Mouse (Mus musculus) limb, embryonic 11.5 days (tissue): ENCODE measurements at regions not wholly inside any gene's neighbourhood (a gene's known extent, or its start where the extent isn't known, plus 50 kb on each side); places are given as distances from the start of the nearest gene placed in this dataset.
A peak's percentile ranks its signal among the peaks of the same experiment; 100 is the strongest.

Source experiments
- ATAC-seq: fragments of 200-750 bp; cut with Nextera tagmentation; 2 replicates; pipeline ENCODE4 v1.8.0; 2017; ENCODE audit warnings: low read depth; ENCODE audit not compliant: insufficient number of reproducible peaks, low FRiP score, low TSS enrichment
- DNase-seq: peaks from one replicate; pipeline ENCODE4 v3.0.0-alpha.2; 2015; ENCODE audit warnings: low spot score
- H3K27ac ChIP-seq: fragments of 300-500 bp; sonication (generic); replicated peaks from 2 replicates; pipeline ENCODE4 v1.5.1; 2014; ENCODE audit warnings: low read depth, mild to moderate bottlenecking, low read length
- H3K27me3 ChIP-seq: fragments of 300-500 bp; sonication (generic); 2 replicates; pipeline ENCODE4 v1.6.1; 2014; ENCODE audit warnings: mild to moderate bottlenecking, low read length, mixed read lengths; ENCODE audit not compliant: control insufficient read depth, insufficient read depth
- H3K36me3 ChIP-seq: fragments of 300-500 bp; sonication (generic); 2 replicates; pipeline ENCODE4 v1.6.1; 2014; ENCODE audit warnings: mild to moderate bottlenecking, low read length, moderate library complexity, mixed read lengths; ENCODE audit not compliant: control insufficient read depth, insufficient read depth
- H3K4me1 ChIP-seq: fragments of 300-500 bp; sonication (generic); 2 replicates; pipeline ENCODE4 v1.6.1; 2014; ENCODE audit warnings: low read length, mixed read lengths; ENCODE audit not compliant: control insufficient read depth, insufficient read depth
- H3K4me2 ChIP-seq: fragments of 300-500 bp; sonication (generic); 2 replicates; pipeline ENCODE4 v1.6.1; 2014; ENCODE audit warnings: low read depth, mild to moderate bottlenecking, moderate library complexity; ENCODE audit not compliant: severe bottlenecking
- H3K4me3 ChIP-seq: fragments of 300-500 bp; sonication (generic); 2 replicates; pipeline ENCODE4 v1.5.1; 2014; ENCODE audit warnings: low read depth, low read length
- H3K9ac ChIP-seq: fragments of 300-500 bp; sonication (generic); 2 replicates; pipeline ENCODE4 v1.6.1; 2014; ENCODE audit warnings: mild to moderate bottlenecking, low read length
- H3K9me3 ChIP-seq: fragments of 300-500 bp; sonication (generic); 2 replicates; pipeline ENCODE4 v1.6.1; 2016; ENCODE audit warnings: low read length; ENCODE audit not compliant: control insufficient read depth
- WGBS: fragments of 180-500 bp; shearing (Covaris S2); extraction: QIAGEN DNeasy Blood & Tissue Kit; methylation state at CpG from one replicate; pipeline ENCODE4 v1.1.7; 2014; 5-methylcytosine and 5-hydroxymethylcytosine counted together

DNA sequence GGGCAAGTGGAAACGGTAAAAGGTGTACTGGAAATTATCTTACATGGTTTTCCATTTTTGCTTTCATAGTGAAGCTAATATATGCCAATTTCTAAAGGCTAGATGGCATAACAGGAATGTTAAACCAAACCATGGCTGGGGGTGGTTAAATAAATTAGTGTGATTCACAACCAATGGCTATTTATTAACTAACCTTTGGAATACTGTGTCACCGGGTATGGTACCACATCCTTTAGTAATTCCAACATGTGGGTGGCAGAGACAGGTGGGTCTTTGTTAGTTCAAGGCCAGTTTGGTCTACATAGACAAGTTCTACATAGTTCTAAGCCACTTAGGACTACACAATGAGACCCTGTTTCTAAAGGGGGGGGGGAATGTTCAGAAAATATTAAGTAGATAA lies 179.8 kb upstream of the Plxnc1 start:
- no peak for ATAC-seq
- Histone ChIP-seq H3K9ac (no peak overlapping the region), H3K9me3 (no peaks in the 10 kb centered on the region), H3K4me3 (no peak overlapping the region), H3K4me2 (no peak overlapping the region), H3K4me1 (no peaks in the 10 kb centered on the region), H3K36me3 (no peaks in the 10 kb centered on the region), H3K27me3 (no peaks in the 10 kb centered on the region), H3K27ac (no peak overlapping the region)
- DNase-seq = no peak
- 94% methylated on average over 2 of the region's 2 CpGs for WGBS

DNA sequence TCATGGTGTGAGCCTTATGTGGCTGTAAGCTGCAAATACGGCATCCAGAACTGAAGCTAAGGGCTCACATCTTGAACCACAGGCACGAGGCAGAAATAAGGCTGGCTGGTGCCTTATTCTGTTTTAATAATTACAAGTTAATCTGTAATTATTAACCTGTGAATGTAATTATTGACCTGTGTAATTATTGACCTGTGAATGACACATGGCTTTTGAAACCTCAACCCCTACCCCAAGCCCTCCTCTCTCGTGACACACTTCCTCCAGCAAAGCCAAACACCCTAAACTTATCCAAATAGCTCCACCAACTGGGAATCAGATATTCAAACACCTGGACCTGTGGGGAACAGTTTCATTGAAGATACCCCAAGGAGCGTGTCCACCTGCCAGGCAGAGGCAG lies 175.4 kb upstream of the Plxnc1 start:
- WGBS = 89% methylated on average over 4 of the region's 4 CpGs
- Histone ChIP-seq H3K36me3 (no peaks in the 10 kb centered on the region), H3K4me2 (no peak overlapping the region), H3K9ac (no peak overlapping the region), H3K4me3 (no peak overlapping the region), H3K27me3 (no peaks in the 10 kb centered on the region), H3K9me3 (no peaks in the 10 kb centered on the region), H3K4me1 (no peaks in the 10 kb centered on the region; the same call in 1 of the 2 replicates), H3K27ac (no peak overlapping the region)
- no peak for ATAC-seq
- no peak for DNase-seq

DNA sequence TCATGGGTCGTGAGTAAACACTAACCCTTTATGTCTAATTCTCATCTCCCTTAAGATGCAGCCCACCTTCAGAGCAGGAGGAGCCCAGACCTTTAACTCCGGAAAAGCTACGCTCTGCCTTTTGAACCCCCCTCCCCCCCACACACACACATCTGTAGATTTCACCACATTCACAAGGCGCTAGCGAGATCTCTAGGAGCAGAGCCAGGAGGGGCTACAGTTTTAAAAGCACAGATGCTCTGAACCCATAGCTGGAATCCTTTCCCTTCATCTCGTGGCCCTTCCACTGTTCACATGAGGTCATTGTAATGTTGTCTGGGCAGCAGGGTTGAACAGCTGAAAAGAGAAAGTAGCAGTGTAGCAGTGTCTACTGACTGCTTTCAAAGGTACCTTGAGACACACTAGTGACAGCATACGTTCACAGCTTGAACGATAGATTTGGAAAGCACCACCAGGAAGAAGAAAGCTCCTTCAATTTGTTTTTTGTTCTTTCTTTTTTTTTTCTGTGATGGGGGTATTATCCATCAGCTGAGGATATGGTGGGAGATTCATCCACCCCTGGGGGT lies 174.2 kb upstream of the Plxnc1 start:
- Histone ChIP-seq H3K27ac (no peak overlapping the region), H3K4me2 (no peak overlapping the region), H3K4me3 (no peak overlapping the region), H3K27me3 (no peaks in the 10 kb centered on the region), H3K9ac (no peak overlapping the region), H3K36me3 (no peaks in the 10 kb centered on the region), H3K4me1 (no peaks in the 10 kb centered on the region; the same call in 1 of the 2 replicates), H3K9me3 (no peaks in the 10 kb centered on the region)
- no peak for ATAC-seq
- 58% methylated on average over 8 of the region's 8 CpGs for WGBS
- no peak for DNase-seq

DNA sequence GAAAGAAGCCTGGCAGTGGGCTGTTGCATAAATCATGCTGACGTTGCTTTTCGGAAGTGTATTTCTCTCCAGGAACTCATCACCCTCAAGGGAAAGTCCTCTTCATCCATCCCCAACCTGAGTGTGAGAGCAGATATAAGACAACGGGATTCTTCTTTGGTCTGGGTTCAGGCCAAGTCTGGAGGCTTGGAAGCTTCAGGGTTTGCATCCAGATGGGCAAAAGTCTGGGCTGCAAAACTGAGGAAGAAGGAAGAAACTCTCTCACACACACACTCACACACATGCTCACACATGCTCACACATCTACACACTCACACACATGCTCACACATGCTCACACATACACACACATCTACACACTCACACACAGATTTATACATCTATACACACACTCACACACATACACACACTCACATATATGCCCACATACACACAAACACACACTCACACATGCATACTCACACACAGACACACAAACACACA lies 173.1 kb upstream of the Plxnc1 start:
- DNase-seq = no peak
- WGBS = 32% methylated on average over 3 of the region's 3 CpGs
- Histone ChIP-seq H3K4me2 (no peak overlapping the region), H3K4me1 (no peaks in the 10 kb centered on the region; the same call in 1 of the 2 replicates), H3K9me3 (no peaks in the 10 kb centered on the region), H3K27me3 (no peaks in the 10 kb centered on the region), H3K9ac (no peak overlapping the region; the same call in 1 of the 2 replicates), H3K36me3 (no peaks in the 10 kb centered on the region), H3K4me3 (no peak overlapping the region), H3K27ac (no peak overlapping the region)
- ATAC-seq = no peak

DNA sequence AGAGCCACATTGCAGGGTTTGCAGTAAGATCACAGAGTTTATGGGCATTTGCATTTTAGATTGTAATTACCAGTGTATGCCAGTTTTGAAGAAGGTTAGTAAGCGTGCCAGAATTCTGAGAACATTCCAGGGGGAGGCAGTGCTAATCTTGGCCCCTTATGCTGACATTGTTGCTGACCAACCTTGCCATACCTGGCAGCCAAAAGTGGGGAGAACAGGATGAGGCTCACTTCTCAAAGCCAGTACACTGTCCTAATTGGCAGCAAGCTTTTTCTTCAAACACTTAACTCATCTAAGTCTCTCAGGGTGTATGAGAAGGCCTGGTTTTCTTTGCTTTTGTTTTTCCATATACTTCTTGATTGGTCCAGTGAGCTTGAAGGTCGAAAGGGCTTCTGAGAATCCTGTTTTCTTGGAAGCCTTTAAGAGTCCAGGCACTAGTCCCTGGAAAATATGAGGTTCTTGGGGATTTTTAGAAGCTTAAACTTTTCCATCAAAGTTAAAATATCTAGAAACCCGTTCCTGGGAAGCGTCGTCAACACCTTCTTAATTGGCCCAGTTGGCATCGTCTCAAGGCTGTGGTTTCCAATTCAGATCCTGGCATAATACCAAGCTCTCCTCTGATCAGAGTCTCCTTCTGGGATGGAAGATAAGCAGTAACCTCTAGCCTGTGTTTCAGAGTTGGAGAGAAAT lies 172.6 kb upstream of the Plxnc1 start:
- Histone ChIP-seq H3K4me3 (no peak overlapping the region), H3K4me2 (no peak overlapping the region), H3K4me1 (no peaks in the 10 kb centered on the region; the same call in 1 of the 2 replicates), H3K9ac (no peak overlapping the region), H3K36me3 (no peaks in the 10 kb centered on the region), H3K27me3 (no peaks in the 10 kb centered on the region), H3K9me3 (no peaks in the 10 kb centered on the region), H3K27ac (no peak overlapping the region)
- DNase-seq (no peak), ATAC-seq (no peak)
- 60% methylated on average over 6 of the region's 6 CpGs for WGBS

DNA sequence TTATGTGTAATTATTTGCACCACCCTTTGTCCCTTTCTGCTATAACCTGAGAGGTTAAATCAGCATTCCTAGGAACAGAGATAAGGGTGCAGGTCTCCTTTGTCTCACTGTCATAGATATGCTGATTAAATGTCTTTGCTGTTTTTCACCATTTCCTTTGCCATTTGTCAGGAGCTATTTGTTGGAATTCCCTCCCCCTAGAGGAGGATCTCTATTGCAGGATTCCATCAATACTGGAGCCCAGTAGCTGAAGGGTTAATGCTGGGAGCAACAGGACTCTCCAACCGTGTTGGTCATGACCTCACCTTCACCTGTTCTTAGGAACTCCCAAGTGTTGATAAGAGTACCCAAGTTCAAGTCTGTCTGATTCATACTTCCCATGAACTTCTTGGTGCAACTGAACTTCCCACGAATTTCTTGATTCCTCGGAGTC lies 172.0 kb upstream of the Plxnc1 start:
- H3K9ac ChIP-seq = no peak overlapping the region
- H3K4me1 ChIP-seq = no peaks in the 10 kb centered on the region; the same call in 1 of the 2 replicates
- no peak overlapping the region for H3K4me2 ChIP-seq
- ATAC-seq = no peak
- no peak overlapping the region for H3K27ac ChIP-seq
- no peak overlapping the region for H3K4me3 ChIP-seq
- H3K27me3 ChIP-seq = no peaks in the 10 kb centered on the region
- no peak for DNase-seq
- H3K9me3 ChIP-seq = no peaks in the 10 kb centered on the region
- 57% methylated on average over 3 of the region's 3 CpGs for WGBS
- no peaks in the 10 kb centered on the region for H3K36me3 ChIP-seq

DNA sequence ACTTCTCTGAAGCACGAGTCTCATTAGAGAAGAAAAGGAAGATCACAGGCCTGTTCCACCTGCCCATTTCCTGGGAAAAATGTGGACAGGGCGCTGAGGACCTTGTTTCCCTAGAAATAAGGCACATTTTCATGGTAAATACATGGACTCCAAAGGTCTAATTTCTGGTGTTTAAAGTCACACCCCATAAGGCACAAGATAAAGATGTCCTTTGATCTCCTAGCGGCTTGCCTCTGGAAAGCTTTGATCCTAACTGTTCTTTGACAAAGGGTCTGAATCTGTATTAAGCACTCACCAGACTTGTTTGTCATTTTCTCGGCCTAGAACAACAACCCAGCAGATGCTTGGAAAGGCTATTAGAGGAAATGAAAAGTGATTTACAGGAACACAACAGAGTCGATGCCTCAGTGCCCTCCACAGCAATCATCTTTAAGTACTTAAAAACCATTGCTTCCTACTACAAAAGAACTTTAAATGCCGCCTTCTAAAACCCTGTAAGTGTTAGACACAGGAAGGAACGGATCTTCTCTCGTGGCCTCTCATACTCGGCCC lies 168.3 kb upstream of the Plxnc1 start:
- Histone ChIP-seq H3K27me3 (no peaks in the 10 kb centered on the region), H3K4me1 (no peaks in the 10 kb centered on the region; the same call in 1 of the 2 replicates), H3K4me2 (no peak overlapping the region), H3K9ac (no peak overlapping the region), H3K9me3 (no peaks in the 10 kb centered on the region), H3K4me3 (no peak overlapping the region), H3K27ac (no peak overlapping the region), H3K36me3 (no peaks in the 10 kb centered on the region)
- WGBS = 18% methylated on average over 9 of the region's 9 CpGs
- DNase-seq (no peak), ATAC-seq (no peak)

DNA sequence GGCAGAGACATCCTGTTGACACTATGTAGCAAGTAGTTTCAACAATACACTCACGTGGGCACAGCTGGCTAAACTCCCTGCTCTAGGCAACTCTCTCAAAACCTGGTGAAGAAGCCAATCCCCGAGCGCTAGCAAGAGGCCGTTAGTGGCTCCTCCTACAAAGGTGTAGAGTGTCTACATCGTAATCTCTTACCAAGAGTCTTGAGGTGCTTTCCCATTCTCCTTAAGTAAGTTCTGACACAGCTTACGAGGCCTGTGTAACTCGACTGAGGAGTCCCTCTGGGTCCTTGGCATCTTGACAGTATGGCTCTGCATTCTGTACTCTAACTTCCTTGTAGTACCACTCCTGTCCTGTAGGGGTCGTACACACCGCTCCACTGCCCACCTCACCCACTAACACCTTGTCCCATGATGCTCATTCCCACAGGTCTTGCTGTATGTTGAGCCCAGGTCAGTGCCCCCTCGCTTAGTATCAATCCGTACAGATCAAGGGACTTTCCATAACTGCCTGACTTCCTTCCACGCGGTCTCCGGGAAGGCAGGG lies 167.7 kb upstream of the Plxnc1 start:
- Histone ChIP-seq H3K36me3 (no peaks in the 10 kb centered on the region), H3K4me3 (no peak overlapping the region), H3K4me1 (no peaks in the 10 kb centered on the region; the same call in 1 of the 2 replicates), H3K9ac (no peak overlapping the region), H3K27ac (no peak overlapping the region), H3K9me3 (no peaks in the 10 kb centered on the region), H3K4me2 (no peak overlapping the region), H3K27me3 (no peaks in the 10 kb centered on the region)
- no peak for ATAC-seq
- peak; percentile 60 for DNase-seq
- WGBS = 41% methylated on average over 14 of the region's 14 CpGs
